Mouse (Mus musculus): ENCODE data around the gene Magea3.
"Not testable (repeated sequence)": the region's sequence is repeated elsewhere in the genome, so short reads cannot be mapped to it uniquely, and the experiment has no call there.

Gene Magea3

GRCm38 (mm10) chrX:154949405-154949804, at the start of gene Magea3:
Gene Magea3, minus strand, starts transcription at chrX:154949505.
- DNase-seq (ENCODE audit: low spot score) = not testable (repeated sequence)

- not testable (repeated sequence) for DNase-seq (ENCODE audit: low spot score)
These were observed 46.4 kb upstream of the Magea3 start, which contains the start of gene Magea8 for GRCm38 (mm10) chrX:154995750-154996149. Gene Magea8, minus strand, starts transcription at chrX:154995850.

- not testable (repeated sequence) for DNase-seq (ENCODE audit: low spot score)
These were observed 13.4 kb downstream of the Magea3 start, which contains the start of gene Magea6 for GRCm38 (mm10) chrX:154935887-154936286. Gene Magea6, minus strand, starts transcription at chrX:154935987.

All from left cerebral cortex, adult 11 months (tissue).